Mouse (Mus musculus) heart, adult 18-20 months (tissue): Measurements from ENCODE around the gene Gm21704. TPM values are rescaled to one million over a fixed set of nuclear protein-coding genes. Genes with fewer than 3 reads are reported as not detected.
A peak's percentile ranks its signal among the peaks of the same experiment; 100 is the strongest.
"Not testable (repeated sequence)": the region's sequence is repeated elsewhere in the genome, so short reads cannot be mapped to it uniquely, and the experiment has no call there.

Experiments
- DNase-seq, 2 experiments: peaks; one replicate each; pipeline ENCODE4 v3.0.0; 2021 to 2022; ENCODE audit warnings: mixed read lengths in 1 of 2
- long read RNA-seq, 2 experiments: library from polyadenylated mRNA; stranded (forward); transcript quantifications; one replicate each; pipeline ENCODE4 v2.0.0; 2021
- total RNA-seq, 2 experiments: library from RNA; stranded (reverse); gene quantifications; 2 replicates each; pipeline ENCODE4 v1.2.3; 2021

The Gm21704 gene
- total RNA-seq = not detected
- long read RNA-seq, experiment 1 = 0 reads
- long read RNA-seq, experiment 2 = 0 reads

DNA sequence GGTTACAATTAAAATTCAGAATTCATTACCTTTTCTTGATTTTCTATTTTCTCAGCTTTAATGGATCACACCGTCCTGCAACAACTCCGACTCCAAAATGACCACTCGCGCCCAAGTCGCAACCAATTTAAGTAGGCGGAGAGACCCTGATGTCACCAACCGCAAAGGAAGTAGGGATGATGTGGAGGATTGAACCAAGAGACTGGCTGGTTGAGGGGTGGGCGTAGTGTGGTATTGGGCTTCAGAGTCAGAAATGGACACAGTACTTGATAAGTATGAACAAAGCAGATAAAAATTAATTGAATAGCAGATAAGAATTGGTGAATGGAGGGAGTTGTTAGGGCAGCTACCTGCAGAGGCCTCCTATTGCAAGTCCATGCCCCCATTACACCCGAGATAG, at the start of gene Gm21704, which contains the start of gene Gm21708:
Gene Gm21704, minus strand, starts transcription at position 101 of the 400 bp plus-strand sequence.
Gene Gm21708, minus strand, starts transcription at position 101 of the 400 bp plus-strand sequence.
- DNase-seq = not testable (repeated sequence)

DNA sequence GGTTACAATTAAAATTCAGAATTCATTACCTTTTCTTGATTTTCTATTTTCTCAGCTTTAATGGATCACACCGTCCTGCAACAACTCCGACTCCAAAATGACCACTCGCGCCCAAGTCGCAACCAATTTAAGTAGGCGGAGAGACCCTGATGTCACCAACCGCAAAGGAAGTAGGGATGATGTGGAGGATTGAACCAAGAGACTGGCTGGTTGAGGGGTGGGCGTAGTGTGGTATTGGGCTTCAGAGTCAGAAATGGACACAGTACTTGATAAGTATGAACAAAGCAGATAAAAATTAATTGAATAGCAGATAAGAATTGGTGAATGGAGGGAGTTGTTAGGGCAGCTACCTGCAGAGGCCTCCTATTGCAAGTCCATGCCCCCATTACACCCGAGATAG, 64.7 kb downstream of the Gm21704 start, which contains the start of gene Gm21693:
Gene Gm21693, minus strand, starts transcription at position 101 of the 400 bp plus-strand sequence.
- DNase-seq = not testable (repeated sequence)

DNA sequence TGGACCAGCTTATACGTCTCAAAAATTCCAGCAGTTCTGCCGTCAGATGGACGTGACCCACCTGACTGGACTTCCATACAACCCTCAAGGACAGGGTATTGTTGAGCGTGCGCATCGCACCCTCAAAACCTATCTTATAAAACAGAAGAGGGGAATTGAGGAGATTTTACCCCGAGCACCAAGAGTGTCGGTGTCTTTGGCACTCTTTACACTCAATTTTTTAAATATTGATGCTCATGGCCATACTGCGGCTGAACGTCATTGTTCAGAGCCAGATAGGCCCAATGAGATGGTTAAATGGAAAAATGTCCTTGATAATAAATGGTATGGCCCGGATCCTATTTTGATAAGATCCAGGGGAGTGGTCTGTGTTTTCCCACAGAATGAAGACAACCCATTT, 69.3 kb downstream of the Gm21704 start:
- peak in 1 of 2 experiments; percentile 0 for DNase-seq

Other genes with a start within 250 kb of the Gm21704 start
- not detected for gene Gm21677, start 103.7 kb downstream of the Gm21704 start, total RNA-seq
- not detected for gene Gm21693, start 64.8 kb downstream of the Gm21704 start, total RNA-seq
- gene Gm21708, start within 50 bp of the Gm21704 start, total RNA-seq = not detected